Comparison of ENCODE assay signal across 16 mouse cellular contexts in genomic region chr17:52348481-52349083, GRCm38 (mm10).
DNase-seq lines count a peak whose midpoint lies in the region; ATAC-seq and TF ChIP-seq lines count a peak whose summit lies in the region.
"Had no signal": no experiment of that assay in that cellular context is flagged by ENCODE, and none has a peak within 500 bp of the region (broad histone marks: within the 10 kb centered on the region; RNA-seq: fewer than 3 reads in every experiment).

No protein-coding gene starts in this region.

- WGBS in forebrain, postnatal 0 days, result 64% methylated on average over 8 of the region's 8 CpGs
- WGBS in forebrain, embryonic 15.5 days, result 71% methylated on average over 8 of the region's 8 CpGs
- WGBS in limb, embryonic 15.5 days, result 33% methylated on average over 8 of the region's 8 CpGs
- WGBS in forebrain, embryonic 12.5 days, result 72% methylated on average over 8 of the region's 8 CpGs

- peak; percentile 81 for ATAC-seq in forebrain, postnatal 0 days
- ATAC-seq in forebrain, embryonic 15.5 days (replicated peaks), result no peak
- ATAC-seq in limb, embryonic 15.5 days (ENCODE audit: insufficient number of reproducible peaks, low FRiP score, low TSS enrichment, low read depth), result no peak
- ATAC-seq in forebrain, embryonic 12.5 days (ENCODE audit: low FRiP score), result no peak
- ATAC-seq: liver, embryonic 12.5 days had no signal

- intact Hi-C loops in heart, postnatal 36 days (cut with DNase I), result no loop called here

- no peak overlapping the region for H3K27ac ChIP-seq in forebrain, postnatal 0 days (ENCODE audit: low read depth, low read length)
- no peak overlapping the region for H3K27ac ChIP-seq in forebrain, embryonic 15.5 days (replicated peaks)
- no peak overlapping the region for H3K27ac ChIP-seq in limb, embryonic 15.5 days
- no peak overlapping the region for H3K27ac ChIP-seq in forebrain, embryonic 12.5 days
- H3K27ac ChIP-seq: liver, embryonic 12.5 days; midbrain, embryonic 12.5 days had no signal

- no peak for TF ChIP-seq CTCF in forebrain, postnatal 0 days (IDR thresholded peaks at IDR 0.05; ENCODE audit: low read depth)

- DNase-seq in forebrain, postnatal 0 days, result peak; percentile 38
- peak; percentile 15 for DNase-seq in right cerebral cortex, adult 18-20 months
- DNase-seq in right cerebral cortex, postnatal 25 days, result no peak
- DNase-seq in heart, postnatal 36 days, result no peak
- DNase-seq in lung, adult 18-20 months, result no peak
- DNase-seq: adrenal gland, postnatal 10 days; cerebellum, adult 9-11 months; gastrocnemius, postnatal 36 days; kidney, adult 11 months; kidney, postnatal 14 days; lung, postnatal 10 days had no signal

- no peak overlapping the region for H3K4me3 ChIP-seq in forebrain, postnatal 0 days (ENCODE audit: low read depth, low read length)
- no peak overlapping the region for H3K4me3 ChIP-seq in forebrain, embryonic 15.5 days
- H3K4me3 ChIP-seq in limb, embryonic 15.5 days, result no peak overlapping the region
- no peak overlapping the region for H3K4me3 ChIP-seq in forebrain, embryonic 12.5 days (replicated peaks)
- H3K4me3 ChIP-seq: liver, embryonic 12.5 days; midbrain, embryonic 12.5 days had no signal

- H3K4me1 ChIP-seq in forebrain, postnatal 0 days (ENCODE audit: insufficient read depth), result no peaks in the 10 kb centered on the region
- H3K4me1 ChIP-seq in forebrain, embryonic 15.5 days, result no peaks in the 10 kb centered on the region
- H3K4me1 ChIP-seq in limb, embryonic 15.5 days, result no peaks in the 10 kb centered on the region
- no peaks in the 10 kb centered on the region for H3K4me1 ChIP-seq in forebrain, embryonic 12.5 days
- H3K4me1 ChIP-seq: liver, embryonic 12.5 days; midbrain, embryonic 12.5 days had no signal

- H3K27me3 ChIP-seq in forebrain, postnatal 0 days (ENCODE audit: insufficient read depth, low read length), result no peaks in the 10 kb centered on the region
- no peaks in the 10 kb centered on the region for H3K27me3 ChIP-seq in forebrain, embryonic 15.5 days
- no peaks in the 10 kb centered on the region for H3K27me3 ChIP-seq in limb, embryonic 15.5 days
- H3K27me3 ChIP-seq in forebrain, embryonic 12.5 days, result no peaks in the 10 kb centered on the region
- H3K27me3 ChIP-seq: liver, embryonic 12.5 days; midbrain, embryonic 12.5 days had no signal

- no peak overlapping the region for H3K4me2 ChIP-seq in forebrain, postnatal 0 days (ENCODE audit: low read depth)
- no peak overlapping the region for H3K4me2 ChIP-seq in forebrain, embryonic 15.5 days (replicated peaks)
- 0 out of 2 replicates have a peak overlapping the region, but pooled peaks have one; percentile 11 for H3K4me2 ChIP-seq in limb, embryonic 15.5 days
- H3K4me2 ChIP-seq in forebrain, embryonic 12.5 days, result no peak overlapping the region
- H3K4me2 ChIP-seq: liver, embryonic 12.5 days; midbrain, embryonic 12.5 days had no signal

- no peaks in the 10 kb centered on the region for H3K36me3 ChIP-seq in forebrain, postnatal 0 days (ENCODE audit: insufficient read depth)
- H3K36me3 ChIP-seq in forebrain, embryonic 15.5 days, result no peaks in the 10 kb centered on the region
- no peaks in the 10 kb centered on the region for H3K36me3 ChIP-seq in limb, embryonic 15.5 days
- no peaks in the 10 kb centered on the region for H3K36me3 ChIP-seq in forebrain, embryonic 12.5 days (replicated peaks)
- H3K36me3 ChIP-seq: liver, embryonic 12.5 days; midbrain, embryonic 12.5 days had no signal

- H3K9ac ChIP-seq in forebrain, postnatal 0 days, result no peak overlapping the region
- no peak overlapping the region for H3K9ac ChIP-seq in forebrain, embryonic 15.5 days (replicated peaks)
- no peak overlapping the region for H3K9ac ChIP-seq in limb, embryonic 15.5 days
- H3K9ac ChIP-seq in forebrain, embryonic 12.5 days, result no peak overlapping the region
- H3K9ac ChIP-seq: liver, embryonic 12.5 days; midbrain, embryonic 12.5 days had no signal

- no peaks in the 10 kb centered on the region for H3K9me3 ChIP-seq in forebrain, postnatal 0 days (ENCODE audit: low read length)
- H3K9me3 ChIP-seq in forebrain, embryonic 15.5 days, result no peaks in the 10 kb centered on the region
- no peaks in the 10 kb centered on the region for H3K9me3 ChIP-seq in limb, embryonic 15.5 days
- H3K9me3 ChIP-seq in forebrain, embryonic 12.5 days, result no peaks in the 10 kb centered on the region
- H3K9me3 ChIP-seq: liver, embryonic 12.5 days; midbrain, embryonic 12.5 days had no signal

Comparison
In these comparisons a context has a peak if more than half of its experiments do, and no peak if none do; other contexts are left out.
1. DNase-seq: peak in forebrain, postnatal 0 days (single experiment) and right cerebral cortex, adult 18-20 months (single experiment); none in right cerebral cortex, postnatal 25 days (single experiment), heart, postnatal 36 days (0 of 2) and lung, adult 18-20 months (0 of 2).